In the genomic region with DNA sequence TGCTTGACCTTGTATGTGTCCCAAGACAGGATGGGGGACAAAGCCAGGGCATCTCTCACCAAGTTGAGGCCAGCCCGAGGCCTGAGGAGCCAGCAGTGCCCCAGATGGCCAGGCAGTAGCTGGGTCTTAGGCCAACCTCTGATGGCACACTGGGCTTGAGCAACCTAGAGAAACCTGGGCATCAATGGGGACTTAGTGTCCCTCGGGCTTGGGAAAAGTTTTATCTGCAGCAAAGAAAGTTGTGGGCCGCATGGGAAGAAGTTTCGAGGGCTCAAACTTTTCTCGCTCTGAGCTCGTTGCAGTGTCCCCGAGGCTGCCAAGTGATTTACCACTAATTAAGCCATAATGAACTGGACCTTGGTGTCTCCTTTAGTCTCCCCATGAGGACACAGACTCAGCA, we compare ENCODE assay signal across 25 mouse cellular contexts. TPM values are rescaled to one million over a fixed set of nuclear protein-coding genes. Genes with fewer than 3 reads are reported as not detected.
"Had no signal": no experiment of that assay in that cellular context is flagged by ENCODE, and none has a peak within 500 bp of the region (broad histone marks: within the 10 kb centered on the region; RNA-seq: fewer than 3 reads in every experiment).

No protein-coding gene starts in this region.

- H3K9me3 ChIP-seq: neural tube, embryonic 13.5 days; neural tube, embryonic 15.5 days; stomach, embryonic 15.5 days had no signal

- DNase-seq: retina, postnatal 1 day; right cerebral cortex, adult 18-20 months; right cerebral cortex, postnatal 14 days; right cerebral cortex, postnatal 25 days; right cerebral cortex, postnatal 4 days; spleen, adult 18-20 months; thymus, adult 18-20 months; thymus, adult 2 months; thymus, postnatal 14 days; thymus, postnatal 25 days; thymus, postnatal 36 days; thymus, postnatal 4 days had no signal

- H3K4me2 ChIP-seq: neural tube, embryonic 13.5 days; neural tube, embryonic 15.5 days; stomach, embryonic 15.5 days had no signal

- H3K4me1 ChIP-seq: stomach, embryonic 15.5 days had no signal

- H3K27me3 ChIP-seq: stomach, embryonic 15.5 days had no signal

- H3K4me3 ChIP-seq: neural tube, embryonic 13.5 days; neural tube, embryonic 15.5 days; stomach, embryonic 15.5 days had no signal

- H3K27ac ChIP-seq: neural tube, embryonic 13.5 days; neural tube, embryonic 15.5 days; stomach, embryonic 15.5 days; stomach, postnatal 0 days had no signal

- H3K36me3 ChIP-seq: neural tube, embryonic 13.5 days; neural tube, embryonic 15.5 days; stomach, embryonic 15.5 days had no signal

- H3K9ac ChIP-seq: neural tube, embryonic 13.5 days; neural tube, embryonic 15.5 days; stomach, embryonic 15.5 days had no signal

RNA-seq across cellular contexts. Expression of gene Olfr545, which starts 10.4 kb away (rescaled TPM):
- total RNA-seq: neutrophil, adult 5-6 weeks had no signal
- polyA plus RNA-seq: small intestine, adult 2 months; spleen, adult 2 months; stomach, embryonic 15.5 days; stomach, postnatal 0 days; testis, adult 2 months; thymus, adult 2 months; thymus, postnatal 0 days; urinary bladder, adult 2 months had no signal

RNA-seq across cellular contexts. Expression of gene Olfr544, which starts 21.6 kb away (rescaled TPM):
- total RNA-seq: neutrophil, adult 5-6 weeks had no signal
- polyA plus RNA-seq: neural tube, embryonic 13.5 days; small intestine, adult 2 months; spleen, adult 2 months; stomach, embryonic 14.5 days; stomach, postnatal 0 days; testis, adult 2 months; thymus, adult 2 months; thymus, postnatal 0 days; urinary bladder, adult 2 months had no signal

RNA-seq across cellular contexts. Expression of gene Olfr547, which starts 24.8 kb away (rescaled TPM):
- total RNA-seq: neutrophil, adult 5-6 weeks had no signal
- polyA plus RNA-seq: neural tube, embryonic 13.5 days; neural tube, embryonic 14.5 days; neural tube, embryonic 15.5 days; small intestine, adult 2 months; spleen, adult 2 months; stomach, embryonic 14.5 days; stomach, embryonic 15.5 days; stomach, embryonic 16.5 days; stomach, postnatal 0 days; testis, adult 2 months; thymus, adult 2 months; thymus, postnatal 0 days; urinary bladder, adult 2 months had no signal

RNA-seq across cellular contexts. Expression of gene Olfr543, which starts 28.2 kb away (rescaled TPM):
- total RNA-seq: neutrophil, adult 5-6 weeks had no signal
- polyA plus RNA-seq: small intestine, adult 2 months; spleen, adult 2 months; stomach, postnatal 0 days; testis, adult 2 months; thymus, adult 2 months; urinary bladder, adult 2 months had no signal

RNA-seq across cellular contexts. Expression of gene Olfr548-ps1, which starts 31.0 kb away (rescaled TPM):
- total RNA-seq: neutrophil, adult 5-6 weeks had no signal
- polyA plus RNA-seq: neural tube, embryonic 13.5 days; neural tube, embryonic 14.5 days; neural tube, embryonic 15.5 days; small intestine, adult 2 months; spleen, adult 2 months; stomach, embryonic 14.5 days; stomach, embryonic 15.5 days; stomach, embryonic 16.5 days; stomach, postnatal 0 days; testis, adult 2 months; thymus, adult 2 months; thymus, postnatal 0 days; urinary bladder, adult 2 months had no signal
